Mouse (Mus musculus): ENCODE measurements at regions not wholly inside any gene's neighbourhood (a gene's known extent, or its start where the extent isn't known, plus 50 kb on each side); places are given as distances from the start of the nearest gene placed in this dataset.
"Not testable (repeated sequence)": the region's sequence is repeated elsewhere in the genome, so short reads cannot be mapped to it uniquely, and the experiment has no call there.

- DNase-seq (ENCODE audit: low spot score), result no peak
Observed at GRCm38 (mm10) chr14:71642536-71642935, 849.1 kb downstream of the Gm9195 start.

DNA sequence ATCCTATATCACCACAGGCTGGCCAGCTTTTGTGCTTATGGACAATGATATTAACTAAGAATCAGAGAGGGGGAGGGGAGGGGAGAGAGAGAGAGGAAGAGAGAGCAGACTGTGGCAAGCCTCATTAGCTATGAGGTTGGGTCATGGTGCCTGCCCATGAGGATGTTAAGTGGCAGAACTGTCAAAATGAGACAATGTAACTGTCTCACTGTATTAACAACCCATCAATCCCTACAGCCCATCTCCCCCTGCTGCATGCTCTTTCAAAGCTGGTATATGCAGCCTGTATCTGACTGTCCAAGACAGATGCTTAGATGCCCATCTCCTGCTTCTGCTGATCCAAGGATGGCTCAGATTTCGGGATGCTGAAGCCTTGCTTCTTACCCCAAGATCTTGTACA lies 852.6 kb downstream of the Gm9195 start:
- no peak for DNase-seq (ENCODE audit: low spot score)

GRCm38 (mm10) chr14:71635091-71635490 lies 856.5 kb downstream of the Gm9195 start:
- no peak for DNase-seq (ENCODE audit: low spot score)

DNA sequence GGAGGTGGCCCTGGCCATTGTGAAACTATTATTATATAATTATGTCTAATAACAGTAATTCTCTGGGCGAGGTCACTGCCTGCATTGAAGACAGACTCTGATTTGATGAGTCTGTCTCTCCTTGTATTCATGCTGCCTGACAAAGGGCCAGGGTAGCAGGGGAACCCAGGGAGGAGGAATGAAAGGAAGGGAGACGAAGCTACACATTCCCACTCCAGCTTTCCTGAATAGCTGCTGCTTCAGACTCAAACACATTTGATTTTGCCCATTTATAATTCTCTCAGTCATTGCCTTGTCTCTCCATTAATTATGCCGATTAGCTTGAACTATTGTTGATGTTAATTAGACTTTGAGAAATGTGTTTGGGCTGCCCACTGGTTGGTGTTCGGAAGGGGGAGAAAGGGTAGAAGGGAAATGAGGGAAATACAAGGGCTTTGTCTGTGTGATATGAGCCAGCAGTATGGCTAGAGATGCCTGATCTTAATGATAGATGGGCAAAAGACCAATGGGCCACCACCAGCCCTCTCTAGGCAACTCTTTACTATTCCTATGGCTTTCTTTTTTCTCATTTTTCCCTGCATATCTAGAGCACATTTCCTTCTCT lies 881.8 kb downstream of the Gm9195 start:
- no peak for DNase-seq (ENCODE audit: low spot score)

- no peak for DNase-seq (ENCODE audit: low spot score)
Observed at GRCm38 (mm10) chr14:71603710-71604109, 887.9 kb downstream of the Gm9195 start.

- no peak for DNase-seq (ENCODE audit: low spot score)
Observed at GRCm38 (mm10) chr14:71597859-71598258, 893.8 kb downstream of the Gm9195 start.

GRCm38 (mm10) chr14:71588694-71589240 lies 902.9 kb downstream of the Gm9195 start:
- no peak for DNase-seq (ENCODE audit: low spot score)

DNA sequence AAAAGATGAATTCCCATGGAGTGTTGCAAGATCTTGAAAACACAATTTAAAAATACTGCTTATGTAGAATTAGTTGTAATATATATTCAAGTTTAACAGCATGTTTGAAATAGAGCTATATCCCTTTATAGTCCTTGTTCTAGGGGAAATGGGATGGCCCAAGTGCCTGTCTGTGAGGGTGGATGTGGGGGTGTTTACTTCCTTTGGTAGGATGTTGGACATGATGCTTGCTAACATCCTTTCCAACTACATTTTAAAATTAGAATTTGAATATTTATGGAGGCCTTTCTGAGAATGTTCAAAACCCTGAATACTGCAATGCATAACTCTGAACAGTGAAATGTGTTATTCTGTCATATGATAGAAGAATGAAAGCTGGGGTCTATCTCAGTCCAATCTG lies 903.6 kb downstream of the Gm9195 start:
- no peak for DNase-seq (ENCODE audit: low spot score)

DNA sequence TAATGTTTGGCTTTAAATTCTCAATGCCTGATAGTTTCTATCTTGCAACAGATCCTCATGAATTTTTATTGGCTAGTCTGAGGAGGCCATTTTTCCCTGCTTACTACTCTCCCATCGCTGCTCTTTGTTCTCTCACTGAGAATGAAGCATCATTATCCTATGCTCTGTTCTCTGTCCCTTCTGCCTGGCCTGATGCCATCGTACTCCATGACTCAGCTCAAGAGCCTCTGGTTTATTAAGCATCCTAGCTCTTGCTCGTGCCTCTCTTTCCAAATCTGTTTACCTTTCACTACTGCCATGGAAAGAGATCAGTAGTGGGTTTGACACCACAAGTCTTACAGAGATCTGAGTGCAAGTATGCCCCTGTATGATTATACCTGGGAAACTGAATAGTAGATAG lies 926.8 kb downstream of the Gm9195 start:
- DNase-seq (ENCODE audit: low spot score), result no peak

GRCm38 (mm10) chr14:71561906-71562305 lies 929.7 kb downstream of the Gm9195 start:
- no peak for DNase-seq (ENCODE audit: low spot score)

GRCm38 (mm10) chr14:71554324-71554723 lies 937.3 kb downstream of the Gm9195 start:
- not testable (repeated sequence) for DNase-seq (ENCODE audit: low spot score)

- DNase-seq (ENCODE audit: low spot score), result no peak
Observed at GRCm38 (mm10) chr14:71543580-71543979, 943.9 kb upstream of the Fam160b2 start.

DNA sequence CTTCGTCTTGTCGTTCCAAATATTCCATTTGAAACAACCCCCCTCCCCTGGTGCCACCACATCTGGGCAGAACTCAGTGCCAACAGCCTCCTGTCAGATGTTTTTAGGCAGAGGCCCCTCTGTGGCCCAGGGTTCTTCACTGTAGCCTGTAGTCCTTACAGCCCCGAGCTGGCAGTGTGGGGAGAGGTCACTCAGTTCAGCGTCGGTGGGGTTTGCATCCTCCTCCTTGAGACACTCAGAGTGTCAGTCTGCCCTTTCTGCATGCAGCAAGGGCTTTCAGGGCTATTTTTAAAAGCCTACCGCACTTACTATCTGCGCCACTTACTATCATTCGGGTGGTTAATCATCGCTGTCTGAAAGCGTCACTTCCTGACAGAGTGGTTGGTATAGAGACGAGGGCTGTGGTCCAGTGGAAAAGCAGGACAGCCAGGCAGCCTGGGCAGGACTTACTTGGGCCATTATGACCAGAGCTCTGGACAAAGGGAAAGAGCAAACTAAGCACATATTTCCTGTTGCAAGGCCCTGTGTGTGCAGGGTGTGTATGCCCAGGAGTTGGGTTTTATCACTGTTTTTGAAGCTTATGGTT lies 932.5 kb upstream of the Fam160b2 start:
- no peak for DNase-seq (ENCODE audit: low spot score)

DNA sequence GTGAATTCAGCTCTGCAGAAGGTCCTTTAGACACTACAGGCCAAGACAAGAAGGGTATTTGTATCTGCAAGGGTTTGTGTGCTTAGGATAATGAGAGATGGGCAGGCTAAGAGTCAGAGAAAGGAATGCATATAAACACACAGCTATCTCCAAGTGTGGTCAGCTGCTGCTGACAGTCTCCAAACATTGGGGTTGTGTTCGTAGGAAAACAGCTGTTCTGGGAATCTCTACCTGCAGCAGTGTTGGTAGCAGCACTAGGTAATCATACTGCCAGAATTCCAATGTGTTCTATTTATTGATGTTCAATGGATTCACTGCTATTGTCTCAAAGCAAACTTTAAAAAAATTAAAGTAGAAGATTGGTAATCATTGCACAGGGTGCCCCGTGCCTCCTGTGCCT lies 931.7 kb upstream of the Fam160b2 start:
- no peak for DNase-seq (ENCODE audit: low spot score)

- DNase-seq (ENCODE audit: low spot score), result peak; percentile 26
Observed at GRCm38 (mm10) chr14:71530421-71530820, 930.8 kb upstream of the Fam160b2 start.

DNA sequence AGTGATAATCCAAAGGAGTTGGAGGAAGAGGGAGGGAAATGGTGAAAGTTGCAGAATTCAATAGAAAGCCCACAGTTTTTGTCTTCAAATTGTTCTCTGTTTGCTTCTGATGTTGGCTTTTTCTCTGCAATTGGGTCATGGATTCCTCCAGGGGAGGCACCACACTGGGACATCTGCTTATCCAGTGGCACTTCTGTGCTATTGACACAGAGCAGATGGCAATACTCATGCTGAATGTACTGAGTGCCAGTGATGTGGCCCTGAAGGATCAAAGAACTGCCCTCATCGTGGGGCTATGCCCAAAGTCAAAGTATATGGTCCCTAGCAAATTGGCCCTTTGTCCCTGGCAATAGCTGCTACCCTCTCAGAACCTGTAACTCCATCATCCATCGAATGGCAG lies 918.9 kb upstream of the Fam160b2 start:
- DNase-seq (ENCODE audit: low spot score), result no peak

DNA sequence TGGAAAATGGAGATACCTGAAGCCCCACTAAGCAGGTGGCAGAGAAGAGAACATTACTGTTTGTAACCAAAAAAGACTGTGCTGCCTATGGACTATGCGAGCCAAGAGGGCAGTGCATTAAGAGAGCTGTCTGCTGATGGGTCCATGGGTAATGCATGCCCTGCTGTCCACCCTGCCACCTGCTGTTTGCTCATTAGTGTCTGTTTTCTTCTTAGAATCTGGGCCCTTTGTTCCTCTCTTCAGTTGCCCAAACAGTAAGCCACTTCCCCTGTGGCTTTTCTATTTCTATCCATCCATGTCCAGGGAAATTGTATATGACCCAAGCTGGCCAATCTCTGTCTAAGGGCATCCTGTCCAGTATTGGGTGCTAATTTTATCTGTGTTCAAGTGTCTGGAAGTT lies 901.2 kb upstream of the Fam160b2 start:
- DNase-seq (ENCODE audit: low spot score), result no peak

DNA sequence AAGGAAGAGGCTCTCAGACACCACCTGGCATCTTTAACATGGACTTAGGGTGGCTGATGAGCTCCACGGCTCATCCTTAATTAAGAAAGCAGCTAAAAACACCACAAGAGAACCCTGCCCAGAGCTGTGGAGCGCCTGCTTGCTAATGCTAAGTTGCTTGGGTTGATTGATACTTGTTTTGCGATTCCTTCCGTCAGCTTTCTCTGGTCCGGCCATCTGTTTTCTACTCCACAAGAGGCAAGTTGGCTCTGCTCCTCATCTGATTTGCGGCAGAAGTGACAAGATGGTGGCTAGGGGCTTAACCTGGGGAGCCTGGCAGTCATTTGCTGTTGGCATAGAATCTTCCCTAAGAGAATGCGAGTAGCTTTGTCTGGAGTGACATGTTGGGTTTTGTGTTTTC lies 891.6 kb upstream of the Fam160b2 start:
- no peak for DNase-seq (ENCODE audit: low spot score)

DNA sequence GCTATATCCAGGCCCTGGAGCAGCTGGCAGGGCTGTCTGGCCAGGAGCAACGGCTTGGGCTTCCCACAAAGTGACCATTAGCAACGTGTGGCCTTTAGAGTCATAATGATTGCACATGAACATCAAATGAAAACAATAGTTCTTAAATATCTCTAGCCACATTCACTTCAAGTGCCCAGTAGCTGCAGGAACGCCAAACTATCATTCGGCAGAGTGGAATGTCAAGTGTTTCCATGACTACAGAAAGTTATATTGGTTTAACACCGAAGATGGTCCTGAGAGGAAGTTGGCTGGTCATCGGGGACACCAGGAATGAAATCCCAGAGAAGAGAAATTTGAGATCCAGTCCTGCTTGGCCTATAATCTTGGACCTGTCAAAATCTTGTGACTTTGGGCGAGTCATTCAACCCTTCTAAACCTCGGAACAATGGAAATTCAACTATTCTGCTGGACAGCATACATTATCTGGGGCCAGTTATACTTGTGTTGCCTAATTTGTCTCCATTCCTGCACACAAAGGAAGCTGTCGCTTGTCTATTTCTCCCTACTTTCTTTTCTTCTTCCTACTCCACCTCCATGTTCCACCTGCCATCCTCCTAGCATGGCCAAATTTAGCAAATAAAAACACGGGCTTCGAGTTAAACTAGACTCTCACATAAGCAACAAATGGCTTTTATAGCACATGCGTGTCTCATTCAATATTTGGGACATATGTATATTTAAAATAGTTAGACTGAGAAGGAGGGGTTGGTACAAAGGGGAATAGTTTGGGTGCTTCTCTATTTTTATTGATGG lies 886.7 kb upstream of the Fam160b2 start:
- DNase-seq (ENCODE audit: low spot score), result no peak

- peak; percentile 4 for DNase-seq (ENCODE audit: low spot score)
Observed at GRCm38 (mm10) chr14:71475656-71476055, 876.0 kb upstream of the Fam160b2 start.

DNA sequence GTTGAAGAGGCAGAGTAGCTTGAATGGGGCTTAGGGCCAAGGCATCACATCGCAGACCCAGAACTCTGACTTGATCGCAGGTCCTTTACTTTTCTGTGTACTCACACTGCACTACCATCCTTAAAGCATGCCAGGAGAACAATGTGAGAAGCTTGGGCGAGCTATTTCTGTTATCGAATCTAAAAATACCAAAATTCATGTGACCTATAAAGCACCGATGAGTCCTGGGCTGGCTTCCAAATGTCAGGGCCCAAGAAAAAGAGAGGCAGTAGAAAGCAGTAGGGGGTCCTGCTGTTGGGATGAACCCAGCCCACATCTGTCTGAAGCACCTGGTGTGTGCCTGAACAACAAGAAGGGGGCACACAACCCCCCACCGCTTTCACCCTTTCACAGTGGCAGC lies 874.3 kb upstream of the Fam160b2 start:
- no peak for DNase-seq (ENCODE audit: low spot score)

- DNase-seq (ENCODE audit: low spot score), result no peak
Observed at GRCm38 (mm10) chr14:71432364-71432763, 832.7 kb upstream of the Fam160b2 start.

Data from embryo, embryonic 10 days (tissue).